Mouse (Mus musculus): ENCODE results near the gene Fam92b. TPM values are rescaled to one million over a fixed set of nuclear protein-coding genes. Genes with fewer than 3 reads are reported as not detected.

Fam92b gene
- not detected for polyA plus RNA-seq (2017; shearing (Covaris generic))

GRCm38 (mm10) chr8:120177318-120178123 lies at the start of gene Fam92b:
TSS of gene Fam92b (minus strand) at chr8:120177466.

Other genes starting within 250 kb of the Fam92b start
- gene Crispld2, start 185.0 kb downstream of the Fam92b start, polyA plus RNA-seq (2017; shearing (Covaris generic)) = 0.12 TPM
- 3.7 TPM for gene Zdhhc7, start 76.0 kb downstream of the Fam92b start, polyA plus RNA-seq (2017; shearing (Covaris generic))
- gene 6430548M08Rik, start 63.3 kb downstream of the Fam92b start, polyA plus RNA-seq (2017; shearing (Covaris generic)) = not detected
- 16.3 TPM for gene Gse1, start 51.0 kb upstream of the Fam92b start, polyA plus RNA-seq (2017; shearing (Covaris generic))

Measured in CD4-positive, CD25-positive, alpha-beta regulatory T cell, adult 9 weeks (primary cell).